Mouse (Mus musculus) lung, postnatal 4 days (tissue): Measurements from ENCODE around the gene Kat7.

ENCODE experiments used
- DNase-seq, 2 experiments: peaks; one replicate each; pipeline ENCODE4 v3.0.0; 2021

The Kat7 gene

DNA sequence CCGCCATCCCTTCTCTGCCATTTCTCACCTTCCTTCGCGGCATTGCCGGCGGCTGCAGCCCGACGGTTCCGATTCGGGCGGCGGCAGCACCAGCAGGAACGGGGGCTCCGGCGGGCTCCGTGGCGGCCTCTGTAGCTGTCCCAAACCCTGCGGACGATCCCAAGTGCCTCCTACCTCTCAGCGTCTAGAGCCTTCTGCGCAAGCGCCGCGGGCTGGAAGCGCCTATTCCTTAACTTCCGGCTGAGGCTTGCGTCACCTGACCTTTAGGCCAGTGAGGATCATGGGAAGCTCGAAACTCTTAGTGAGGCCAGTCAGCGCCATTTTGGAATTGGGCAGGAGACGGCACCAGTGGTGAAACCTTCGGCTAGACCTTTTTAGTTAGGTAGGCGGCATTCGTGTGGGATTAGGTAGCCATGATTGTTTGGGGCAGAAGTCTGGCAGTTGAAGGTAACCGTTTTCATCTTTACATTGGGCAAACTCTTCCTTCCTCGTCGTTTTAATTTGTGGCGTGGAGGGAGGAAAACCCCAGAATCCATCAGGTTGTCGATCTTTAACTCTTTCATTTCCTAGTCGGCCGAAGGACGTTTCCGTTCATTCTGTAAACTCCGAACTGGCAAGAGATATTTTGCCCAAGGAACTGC, at the start of gene Kat7:
Kat7 (minus strand) TSS at position 240 of the 641 bp plus-strand sequence.
- peak; percentile 98 to 99 for DNase-seq

DNA sequence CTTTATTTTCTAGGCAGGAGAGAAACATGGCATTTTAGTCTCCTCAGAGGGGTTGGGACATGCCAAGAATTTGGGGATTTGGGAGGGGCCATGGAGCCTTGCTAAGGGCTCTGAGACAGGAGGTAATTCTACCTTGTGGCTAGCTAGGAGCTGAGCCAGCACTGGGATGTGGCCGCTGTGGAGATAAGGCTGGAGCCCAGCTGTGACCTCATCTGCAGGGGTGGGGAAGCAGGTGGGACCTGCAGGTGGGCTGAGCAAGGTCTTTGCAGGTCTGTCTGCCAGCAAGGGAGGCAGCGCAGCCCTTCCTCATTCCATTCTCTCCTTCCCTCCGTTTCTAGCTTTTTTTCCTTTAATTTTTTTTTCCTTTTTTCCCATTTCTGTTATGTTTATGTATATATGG, 48.2 kb upstream of the Kat7 start:
- no peak for DNase-seq

DNA sequence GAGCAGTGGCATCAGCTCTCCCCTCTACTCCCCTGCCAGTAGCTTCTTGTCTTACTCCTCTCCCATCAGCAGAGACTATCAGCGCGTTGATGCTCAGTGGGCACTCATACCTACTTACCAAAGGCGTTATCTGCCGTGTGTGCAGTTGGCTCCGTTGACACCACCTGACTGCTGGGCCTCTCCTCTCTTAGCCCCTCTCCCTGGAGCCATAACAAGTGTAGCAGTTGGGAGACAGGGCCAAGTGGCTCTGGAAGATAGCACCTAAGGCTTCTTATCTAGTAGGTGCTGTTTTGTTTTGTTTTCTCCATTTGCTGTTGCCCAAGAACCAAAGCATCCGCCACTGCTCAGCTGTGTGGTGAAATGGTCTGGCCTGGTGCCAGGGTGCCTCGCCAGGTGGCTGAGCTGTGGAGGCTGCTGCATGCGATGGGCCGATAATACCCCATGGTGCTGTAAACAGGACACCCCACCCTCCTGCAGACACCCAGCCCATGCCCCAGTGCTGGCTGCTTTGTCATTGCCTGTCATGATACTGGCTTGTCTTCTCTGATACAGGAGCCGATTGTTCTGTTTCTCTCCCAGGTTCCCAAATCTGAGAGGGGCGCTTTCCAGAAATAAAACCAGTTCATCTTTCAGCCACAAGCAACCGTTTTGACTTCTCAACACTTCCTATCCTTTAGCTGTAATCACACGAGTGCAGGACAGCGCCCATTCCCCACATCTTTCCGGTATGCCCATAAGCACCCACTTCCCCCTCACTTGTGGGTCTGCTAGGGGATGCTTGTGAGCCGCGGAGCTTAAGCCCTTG, 46.6 kb upstream of the Kat7 start:
- DNase-seq = peak; percentile 81 to 87

DNA sequence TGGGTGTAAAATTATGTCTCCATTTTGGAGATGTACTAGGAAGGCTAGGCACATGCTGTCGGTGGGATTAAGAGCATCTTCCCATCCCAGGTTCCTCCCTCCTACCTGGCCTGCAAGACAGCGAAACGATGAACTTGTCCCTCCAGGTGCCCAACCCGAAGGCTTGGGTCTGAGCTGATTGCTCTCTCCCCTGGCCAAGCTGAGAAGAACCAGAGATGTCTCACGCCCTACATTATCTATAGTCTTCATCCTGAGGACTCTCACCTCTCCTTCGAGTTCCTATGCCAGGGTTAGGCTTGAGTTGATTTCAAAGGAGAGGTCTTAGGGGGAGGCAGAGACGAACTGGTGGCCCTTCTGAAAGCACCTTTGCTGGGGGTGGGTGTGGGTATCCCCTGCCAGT, 46.0 kb upstream of the Kat7 start:
- no peak for DNase-seq

DNA sequence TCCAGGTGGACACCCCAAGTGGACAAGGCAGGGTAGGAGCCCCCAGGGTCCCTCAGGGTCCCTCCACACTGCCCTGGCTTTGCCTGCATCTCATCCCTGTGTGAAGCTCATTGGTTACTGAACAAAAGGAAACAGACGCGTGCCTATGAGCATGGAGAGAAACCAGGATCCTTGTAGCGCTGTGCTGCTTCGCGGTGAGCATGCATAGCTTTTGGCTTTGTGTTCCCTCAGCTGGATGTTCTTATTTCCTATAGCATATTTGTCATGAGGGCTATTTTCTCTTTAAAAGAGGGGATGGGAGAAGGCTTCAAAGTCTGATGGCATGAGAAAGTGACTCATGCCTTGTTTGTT, 45.6 kb upstream of the Kat7 start:
- no peak for DNase-seq

DNA sequence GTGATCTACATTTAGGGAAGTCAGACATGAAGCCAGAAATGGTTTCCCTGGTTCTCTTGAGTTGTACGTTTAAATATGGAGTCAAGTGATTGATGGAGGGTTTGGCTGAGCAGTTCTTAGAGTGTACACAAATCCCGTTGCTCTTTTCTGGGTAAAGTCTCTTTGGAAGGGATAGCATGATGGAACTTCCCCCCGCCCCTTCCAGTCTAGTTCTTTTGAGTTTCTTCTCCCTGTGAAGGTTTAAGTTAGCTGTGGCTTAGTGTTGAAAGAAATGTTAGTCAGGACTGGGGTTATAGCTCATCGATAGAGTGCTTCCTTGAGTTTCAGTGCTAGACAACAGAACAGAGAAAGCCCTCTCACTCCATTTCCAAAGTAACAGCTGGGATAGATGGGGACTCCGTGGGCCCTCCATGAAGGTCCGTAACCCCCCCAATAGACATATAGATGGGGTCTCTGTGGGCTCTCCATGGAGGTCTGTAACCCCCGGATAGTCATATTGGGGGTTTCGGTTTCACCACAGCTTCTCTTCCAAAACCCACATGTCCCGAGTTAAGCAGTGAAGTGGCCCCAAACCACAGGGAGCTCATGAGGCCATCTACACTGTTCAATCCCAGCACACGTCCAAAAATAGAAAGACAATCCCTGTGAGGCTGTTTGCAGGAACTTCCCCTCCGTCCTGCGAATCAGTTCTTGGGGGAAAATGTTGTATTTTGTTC, 45.1 kb upstream of the Kat7 start:
- no peak for DNase-seq

DNA sequence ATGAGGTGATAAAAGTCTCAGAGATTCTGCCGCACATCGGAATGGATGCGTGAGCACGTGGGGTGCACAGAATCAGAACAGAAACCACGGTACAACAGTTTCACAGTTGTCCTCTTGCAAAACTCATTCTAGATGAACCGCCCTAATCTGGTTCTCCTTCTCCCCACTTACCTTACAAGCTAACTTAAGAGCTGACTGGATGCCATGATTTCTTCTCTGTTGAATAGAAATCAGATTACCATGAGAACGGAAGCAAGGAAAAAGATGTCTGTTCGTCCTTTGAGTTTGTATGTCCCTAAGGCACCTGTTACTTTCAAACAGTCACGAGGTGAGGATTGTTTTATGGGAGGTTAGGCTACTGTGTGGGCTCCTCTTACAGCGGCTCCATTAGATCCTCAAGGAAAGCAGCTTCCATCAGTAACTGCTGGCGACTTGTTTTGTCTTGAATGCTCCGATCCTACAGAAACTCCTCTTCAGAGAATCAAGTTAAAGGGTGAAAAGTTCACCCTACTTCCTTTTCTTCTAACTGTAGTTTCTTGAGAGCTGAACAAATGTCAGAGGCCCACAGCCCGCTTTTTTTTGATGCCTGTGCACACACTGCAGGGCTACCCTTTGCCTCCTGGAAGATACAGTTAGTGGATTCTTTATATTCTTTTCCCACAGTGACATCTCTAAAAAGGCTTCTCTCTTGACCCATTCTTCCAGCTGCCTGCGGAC, 44.3 kb upstream of the Kat7 start:
- no peak for DNase-seq

DNA sequence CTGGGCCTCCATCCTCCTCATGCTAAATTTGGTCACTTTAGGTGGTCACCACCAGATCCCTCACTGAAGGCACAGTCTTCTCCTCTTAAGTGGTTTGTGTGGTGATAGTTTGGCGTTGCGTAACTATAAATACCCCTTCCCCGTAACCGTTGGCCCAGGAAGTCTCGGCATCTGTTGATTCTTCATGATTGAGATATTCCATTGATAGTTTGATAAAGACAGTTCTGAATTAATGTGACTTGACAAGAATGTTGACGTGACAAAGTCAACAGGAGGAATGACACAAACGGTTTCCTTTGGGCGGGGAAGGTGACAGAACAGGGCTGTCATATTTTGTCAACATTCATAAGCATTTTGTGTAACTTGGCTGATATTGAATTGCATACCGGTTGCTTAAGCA, 43.2 kb upstream of the Kat7 start:
- no peak for DNase-seq

DNA sequence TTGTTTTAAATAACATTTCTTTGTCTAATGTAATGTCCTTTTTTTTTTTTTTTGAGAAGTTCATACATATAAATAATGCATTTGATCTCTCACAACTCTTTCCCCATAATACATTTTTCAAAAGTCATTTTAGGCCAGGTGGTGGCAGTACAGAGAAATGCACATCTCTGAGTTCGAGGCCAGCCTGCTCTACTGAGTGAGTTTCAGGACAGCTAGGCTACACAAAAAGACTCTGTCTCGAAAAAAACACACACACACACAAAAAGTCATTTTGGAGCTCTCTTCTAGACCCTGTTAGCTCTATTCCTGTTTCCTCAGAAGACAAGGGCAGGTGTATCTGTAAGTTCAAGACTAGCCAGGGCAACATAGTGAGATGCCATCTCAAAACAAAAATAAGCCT, 42.6 kb upstream of the Kat7 start:
- DNase-seq = no peak

DNA sequence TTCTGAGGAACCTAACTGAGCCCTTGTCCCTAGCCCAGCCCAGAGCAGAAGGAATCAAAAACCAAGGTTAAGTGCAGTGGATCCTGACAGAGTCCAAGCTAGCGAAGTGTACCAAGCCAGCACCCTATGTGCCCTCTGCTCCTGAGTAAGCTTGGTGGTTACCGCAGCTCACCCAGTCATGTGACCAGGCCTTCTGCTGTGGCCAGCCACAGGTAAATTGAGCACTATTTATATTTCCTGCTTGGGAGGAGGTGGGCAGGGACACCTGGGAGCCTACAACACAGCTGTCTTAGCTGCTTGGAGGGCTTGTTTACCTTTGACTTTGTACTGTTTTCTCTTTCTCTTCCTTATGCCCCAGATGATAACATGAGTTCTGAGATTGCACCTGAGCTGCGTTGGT, 40.9 kb upstream of the Kat7 start:
- DNase-seq = no peak

DNA sequence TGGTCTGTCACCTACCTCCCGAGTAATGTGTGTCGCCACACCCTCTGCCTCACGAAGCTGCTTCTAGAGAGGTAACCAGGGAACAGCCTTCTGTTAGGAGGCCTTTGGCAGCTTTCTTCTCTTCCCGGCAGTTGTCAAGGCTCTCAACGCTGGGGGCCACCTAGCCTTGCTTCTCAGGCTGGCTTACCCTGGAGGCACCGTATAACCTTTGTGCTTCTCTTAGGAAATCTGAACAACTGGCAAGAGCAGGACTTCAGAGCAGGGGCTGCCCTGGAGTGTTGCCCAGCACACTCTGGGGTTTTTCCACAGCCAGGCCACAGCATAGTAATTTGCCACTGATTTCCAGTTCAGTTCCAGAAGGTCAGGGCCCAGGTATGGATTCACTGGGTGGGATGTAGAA, 40.2 kb upstream of the Kat7 start:
- peak in 1 of 2 experiments; percentile 53 for DNase-seq

DNA sequence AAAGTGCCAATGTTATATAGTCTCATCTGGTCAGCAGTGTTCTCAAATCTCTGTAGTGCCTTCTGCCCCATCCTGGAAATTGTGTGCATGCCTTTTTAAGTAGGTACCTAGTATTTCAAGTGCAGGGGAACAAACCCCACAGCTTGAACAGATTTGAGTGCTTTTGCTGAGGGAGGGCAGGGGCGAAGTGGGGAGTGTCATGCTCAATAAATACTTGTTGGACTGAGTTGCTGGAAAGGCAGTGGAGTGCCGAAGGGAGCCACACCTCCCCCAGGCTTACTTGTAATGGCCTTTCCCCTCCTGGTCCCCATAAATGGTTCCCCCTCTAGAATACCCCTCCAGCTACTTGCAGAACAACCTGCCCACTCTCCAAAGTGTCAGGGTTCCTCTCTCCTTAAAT, 34.1 kb upstream of the Kat7 start:
- peak in 1 of 2 experiments; percentile 67 for DNase-seq

DNA sequence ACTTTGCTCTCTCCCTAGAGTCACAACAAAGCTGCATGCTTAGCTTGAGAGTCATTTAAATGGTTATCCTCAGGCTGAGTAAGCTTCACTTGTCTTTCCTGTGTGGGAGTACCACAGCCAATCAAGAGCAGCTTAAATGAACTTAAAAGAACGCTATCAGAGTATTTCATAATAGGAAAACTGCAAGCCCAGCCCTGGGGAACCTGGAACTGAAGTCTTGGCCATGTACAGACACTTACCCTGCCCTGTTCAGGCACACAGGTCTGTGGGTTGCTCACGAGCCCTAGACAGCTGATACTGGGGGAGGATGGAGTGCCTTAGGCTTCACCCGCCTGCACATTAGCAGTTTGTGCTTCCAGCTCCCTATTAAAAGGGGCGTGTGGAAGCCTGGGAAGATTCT, 33.1 kb upstream of the Kat7 start:
- DNase-seq = no peak

DNA sequence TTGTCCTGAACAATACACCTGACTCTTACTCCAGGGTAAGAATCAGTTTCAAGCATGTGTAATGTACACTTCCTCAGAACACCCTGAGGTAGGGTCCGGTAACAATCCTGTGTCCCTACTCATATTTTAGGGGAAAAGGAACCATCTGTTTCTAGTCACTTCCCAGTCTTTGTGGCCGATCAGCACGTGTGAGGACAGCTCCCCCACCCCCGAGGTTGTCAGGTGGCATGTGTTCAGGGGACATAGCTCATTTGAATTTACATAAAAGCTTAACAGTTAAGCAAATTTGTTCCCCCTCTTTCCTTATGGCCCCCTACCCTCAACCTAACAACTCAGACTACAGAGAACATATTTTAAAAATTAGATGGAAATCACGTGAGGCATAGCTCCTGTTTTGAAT, 30.6 kb upstream of the Kat7 start:
- no peak for DNase-seq

DNA sequence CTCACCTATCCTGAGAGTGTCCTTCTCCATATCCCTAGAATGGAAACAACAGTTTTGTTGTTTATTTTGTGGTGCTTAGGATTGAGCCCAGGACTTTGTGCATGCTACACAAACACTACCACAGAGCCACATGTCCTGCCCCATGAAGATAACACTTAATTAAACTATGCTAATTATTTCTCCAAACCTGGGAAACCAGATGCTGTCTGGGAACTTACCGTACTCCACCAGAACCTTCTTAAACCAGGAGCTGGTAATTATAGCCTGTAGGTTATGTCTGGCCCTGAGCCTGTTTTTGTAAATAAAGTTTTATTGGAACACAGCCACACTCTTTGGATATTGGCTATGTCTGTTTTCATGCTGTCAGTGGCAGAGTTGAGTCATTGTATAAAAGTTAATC, 30.2 kb upstream of the Kat7 start:
- DNase-seq = no peak

DNA sequence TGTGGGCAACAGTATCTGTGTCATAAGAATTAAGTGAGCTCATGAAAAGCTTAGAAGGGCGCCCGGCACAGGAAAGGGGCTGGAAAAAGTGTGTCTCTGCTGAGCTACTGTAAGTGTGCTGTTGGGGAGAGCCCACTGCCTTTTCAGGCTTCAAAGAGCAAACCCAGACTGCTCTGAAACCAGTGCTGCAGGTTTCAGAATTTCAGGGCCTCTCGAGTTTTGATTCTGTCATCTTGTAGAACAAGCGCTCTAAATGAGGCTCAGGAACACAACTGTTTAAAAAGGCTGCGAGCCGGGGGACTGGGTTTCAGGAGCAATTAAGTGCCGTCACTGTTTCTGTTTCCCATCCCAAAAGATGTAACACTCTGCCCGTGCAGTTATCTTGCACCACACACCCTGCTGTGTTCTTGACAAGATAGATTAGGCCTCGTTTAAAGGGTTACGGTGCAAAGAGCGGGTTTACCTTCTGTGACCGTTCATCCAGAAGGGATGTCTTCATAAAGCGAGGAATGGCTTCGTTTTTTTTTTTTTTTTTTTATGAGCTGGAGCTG, 29.5 kb upstream of the Kat7 start:
- DNase-seq = no peak

DNA sequence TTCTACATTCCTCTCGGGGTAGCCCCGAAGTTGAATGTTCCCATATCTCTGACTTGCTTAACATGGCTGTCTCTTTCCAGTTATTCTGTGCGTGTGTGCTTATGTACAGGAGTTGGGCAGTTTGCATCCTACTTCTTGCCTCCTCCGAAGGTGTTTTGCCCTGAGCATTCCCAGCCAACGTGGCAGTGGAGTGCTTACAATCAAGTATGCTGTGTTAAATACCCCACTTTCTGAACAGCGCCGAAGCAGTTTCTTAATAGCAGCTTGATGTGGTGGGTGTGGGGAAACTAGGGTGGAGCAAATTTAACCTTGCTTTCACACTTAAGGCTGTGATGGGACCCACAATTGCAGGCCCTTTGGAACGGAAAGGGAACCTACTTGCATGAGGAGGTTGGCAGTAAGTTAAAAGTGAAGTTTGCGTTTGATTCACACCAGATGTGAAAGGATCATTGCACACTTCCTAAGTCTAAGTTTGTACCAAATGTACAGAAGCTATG, 27.8 kb upstream of the Kat7 start:
- DNase-seq = no peak

DNA sequence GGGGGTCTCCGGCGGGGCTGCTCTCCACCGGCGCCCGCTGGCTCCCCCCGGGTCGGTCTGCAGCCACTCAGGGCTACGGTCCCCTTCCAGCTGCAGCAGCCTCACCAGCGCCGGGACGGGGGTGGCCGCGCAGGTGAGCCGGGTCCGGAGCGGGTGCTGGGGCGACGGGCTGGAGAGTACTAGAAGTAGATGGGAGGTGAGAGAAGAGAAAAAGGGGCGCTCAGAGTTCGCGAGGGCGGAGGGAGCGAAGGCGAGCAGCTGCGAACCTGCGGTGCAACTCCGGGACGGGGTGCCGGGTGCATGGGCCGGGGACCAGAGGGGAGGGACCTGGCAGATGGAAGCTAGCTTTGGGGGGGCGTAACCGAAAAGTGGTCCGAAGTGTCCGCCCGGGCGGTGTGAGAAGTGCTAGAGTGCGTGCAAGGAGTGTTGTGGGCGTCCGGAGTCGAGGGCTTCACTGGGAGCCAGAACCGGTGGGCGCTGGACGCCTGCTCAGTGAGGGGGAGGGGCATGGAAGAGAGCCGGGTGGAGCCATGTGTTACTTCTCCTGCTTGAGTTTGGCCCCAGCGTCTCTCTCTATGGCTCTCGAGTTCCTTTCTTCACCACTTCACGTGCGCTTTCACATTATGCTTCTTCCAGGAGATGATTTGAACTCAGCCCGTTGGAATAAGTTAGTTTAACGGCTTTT, 27.2 kb upstream of the Kat7 start:
- peak; percentile 78 to 83 for DNase-seq

DNA sequence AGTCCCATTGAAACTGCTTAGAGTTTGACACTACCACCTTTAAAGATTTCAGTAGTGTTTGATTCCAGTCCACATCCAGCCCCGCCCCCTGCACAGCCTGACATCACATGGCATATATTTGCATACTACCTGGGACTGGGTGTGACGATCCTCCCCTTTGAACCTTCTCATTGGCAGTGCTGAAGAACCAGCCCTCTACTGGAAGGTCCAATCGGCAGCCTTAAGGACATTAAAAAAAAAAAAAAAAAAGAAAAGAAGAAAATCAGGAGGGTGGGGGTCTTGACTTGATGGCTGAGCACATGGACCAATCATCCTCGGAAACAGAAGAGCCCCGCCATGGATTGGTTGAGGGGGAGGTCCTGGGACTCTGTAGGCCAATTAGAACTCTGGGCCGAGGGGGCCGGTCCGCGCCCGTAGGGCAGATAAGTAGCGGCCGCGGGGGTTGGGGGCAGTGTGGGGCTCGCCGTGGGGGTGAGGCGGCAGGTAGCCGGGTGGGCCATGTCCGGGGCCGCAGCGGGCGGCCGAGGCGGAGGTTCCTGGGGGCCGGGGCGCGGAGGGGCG, 26.6 kb upstream of the Kat7 start, which contains the start of gene Fam117a:
Fam117a (plus strand) TSS at position 451 of the 561 bp plus-strand sequence.
- peak; percentile 87 to 94 for DNase-seq

DNA sequence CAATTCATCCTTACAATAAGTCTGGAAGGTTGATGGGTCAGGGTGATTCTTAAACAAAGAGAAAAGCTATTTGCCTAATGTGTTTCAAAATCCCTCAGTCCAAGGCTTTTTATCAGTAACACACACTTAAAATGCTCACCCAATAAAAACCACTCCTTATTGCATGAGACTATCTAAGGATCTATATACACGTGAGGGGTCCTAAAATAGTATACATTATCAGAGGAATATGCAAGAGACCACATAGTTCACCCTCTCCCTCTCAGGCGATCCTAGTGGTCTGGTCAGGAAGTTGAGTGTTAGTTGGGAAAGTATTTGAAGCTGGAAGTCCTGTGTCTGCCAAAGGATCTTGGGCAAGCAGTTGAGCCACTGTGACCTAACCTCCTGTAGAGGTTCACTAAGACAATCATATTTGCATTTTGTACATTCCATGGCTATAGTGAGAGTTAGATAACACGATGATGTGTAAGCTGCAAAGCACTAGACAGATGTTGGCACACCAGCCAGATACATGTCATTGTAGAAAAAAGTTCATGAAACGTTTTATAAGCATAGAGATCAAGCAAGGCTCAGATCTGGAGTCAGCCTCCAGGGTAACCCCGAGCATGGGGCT, 24.5 kb upstream of the Kat7 start:
- DNase-seq = peak in 1 of 2 experiments; percentile 42

DNA sequence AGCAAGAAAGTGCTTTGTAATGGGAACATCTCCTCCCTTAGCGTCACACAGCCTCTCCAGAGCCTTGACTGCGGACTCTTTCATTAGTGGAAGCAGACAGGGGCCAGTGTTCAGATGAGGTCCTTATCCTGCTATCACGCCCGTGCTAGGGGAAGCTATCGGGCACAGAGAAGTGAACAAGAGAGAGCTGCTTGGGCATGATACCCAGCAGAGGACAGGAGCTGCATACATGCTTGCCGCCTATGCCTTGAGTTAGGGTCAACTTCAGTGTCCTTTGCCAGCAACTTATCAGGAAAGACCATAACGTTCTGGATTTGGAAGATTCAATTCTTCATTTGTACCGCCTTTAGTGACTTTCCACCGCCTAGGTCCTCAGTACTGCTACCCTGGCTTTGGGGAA, 23.8 kb upstream of the Kat7 start:
- DNase-seq = no peak
